Mouse (Mus musculus): Measurements from ENCODE around the gene Erbb3. TPM values are rescaled to one million over a fixed set of nuclear protein-coding genes. Genes with fewer than 3 reads are reported as not detected.
A peak's percentile ranks its signal among the peaks of the same experiment; 100 is the strongest.

The Erbb3 gene
- polyA plus RNA-seq, 1 experiment from 2014 or later: 11.8 TPM

DNA sequence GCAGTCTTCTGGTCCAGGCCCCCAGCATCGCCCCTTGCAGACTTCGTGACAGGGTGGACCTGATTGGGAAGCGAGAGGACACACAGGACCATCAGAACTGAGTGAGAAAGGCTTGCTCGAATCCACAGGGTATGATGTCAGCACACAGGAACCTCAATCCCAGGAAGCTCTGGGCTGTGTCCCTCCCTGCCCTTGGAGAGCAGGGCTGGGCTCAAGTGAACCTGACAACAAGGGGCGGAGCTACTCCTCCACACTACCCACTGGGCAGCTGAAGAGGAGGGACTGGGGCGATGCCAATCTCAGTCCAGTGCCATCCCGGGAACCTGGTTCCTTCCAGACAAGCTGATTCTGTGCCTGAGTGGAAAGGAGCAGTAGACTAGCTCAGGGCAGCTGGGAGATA, 5.8 kb downstream of the Erbb3 start:
- H3K4me1 ChIP-seq (ENCODE audit: control insufficient read depth, insufficient read depth, low read length): no peaks in the 10 kb centered on the region; the same call in 1 of the 2 replicates
- ATAC-seq (ENCODE audit: low FRiP score, low TSS enrichment): peak; percentile 58
- 30% methylated on average over 7 of the region's 7 CpGs for WGBS
- H3K27me3 ChIP-seq (ENCODE audit: control insufficient read depth, insufficient read depth, low read length): peaks cover 10% of the 10 kb centered on the region
- no peak overlapping the region for H3K27ac ChIP-seq (ENCODE audit: low read depth, low read length)
- 0 out of 2 replicates have a peak overlapping the region, but pooled peaks have one; percentile 6 for H3K4me2 ChIP-seq (replicated peaks; ENCODE audit: low read depth, low read length)
- H3K36me3 ChIP-seq (ENCODE audit: control insufficient read depth, insufficient read depth, low read length): no peaks in the 10 kb centered on the region
- no peak overlapping the region for H3K4me3 ChIP-seq (ENCODE audit: low read length)
- no peak overlapping the region for H3K9ac ChIP-seq (ENCODE audit: low read depth, low read length)
- no peaks in the 10 kb centered on the region for H3K9me3 ChIP-seq (ENCODE audit: control insufficient read depth, low read length)

DNA sequence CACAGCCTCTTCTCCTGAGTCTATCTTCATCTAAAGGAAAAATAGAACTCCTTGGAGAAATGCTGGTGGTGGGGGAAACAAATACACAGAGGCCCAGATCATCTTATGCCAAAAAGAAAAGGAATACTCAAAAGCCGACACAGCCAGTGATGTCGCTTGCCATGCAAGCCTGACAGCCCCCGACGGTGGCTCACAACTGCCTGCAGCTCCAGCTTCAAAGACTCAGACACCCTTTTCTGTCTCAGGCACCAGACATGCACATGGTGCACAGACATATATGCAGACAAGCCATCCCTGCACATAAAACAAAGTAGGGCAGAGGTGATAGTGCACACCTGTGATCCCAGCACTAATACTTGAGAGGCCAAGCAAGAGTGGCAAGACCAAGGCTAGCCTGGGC, 9.7 kb downstream of the Erbb3 start:
- no peak for ATAC-seq (ENCODE audit: low FRiP score, low TSS enrichment)
- H3K4me2 ChIP-seq (replicated peaks; ENCODE audit: low read depth, low read length): no peak overlapping the region
- H3K9me3 ChIP-seq (ENCODE audit: control insufficient read depth, low read length): no peaks in the 10 kb centered on the region
- H3K4me3 ChIP-seq (ENCODE audit: low read length): no peak overlapping the region
- H3K27ac ChIP-seq (ENCODE audit: low read depth, low read length): no peak overlapping the region
- WGBS: 77% methylated on average over 4 of the region's 4 CpGs
- H3K4me1 ChIP-seq (ENCODE audit: control insufficient read depth, insufficient read depth, low read length): no peaks in the 10 kb centered on the region; the same call in 1 of the 2 replicates
- H3K27me3 ChIP-seq (ENCODE audit: control insufficient read depth, insufficient read depth, low read length): no peaks in the 10 kb centered on the region
- no peaks in the 10 kb centered on the region for H3K36me3 ChIP-seq (ENCODE audit: control insufficient read depth, insufficient read depth, low read length)
- H3K9ac ChIP-seq (ENCODE audit: low read depth, low read length): no peak overlapping the region

DNA sequence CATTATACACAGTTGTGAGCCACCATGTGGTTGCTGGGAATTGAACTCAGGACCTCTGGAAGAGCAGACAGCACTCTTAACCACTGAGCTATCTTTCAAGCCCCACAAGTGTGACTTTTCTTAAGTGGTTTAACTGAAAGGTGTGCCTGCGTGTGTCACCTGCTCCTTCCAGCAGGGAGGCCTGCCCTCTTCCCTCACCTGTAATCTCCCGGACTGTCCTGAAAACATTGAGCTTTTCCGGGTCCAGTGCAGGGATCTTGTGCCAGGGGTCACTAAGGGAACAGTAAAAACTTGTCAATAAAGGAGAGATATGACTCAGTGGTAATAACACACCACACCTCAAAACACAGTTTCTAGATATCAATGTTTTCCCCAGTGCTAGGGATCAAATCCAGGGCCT, 10.2 kb downstream of the Erbb3 start:
- Histone ChIP-seq H3K4me2 (replicated peaks; ENCODE audit: low read depth, low read length) (no peak overlapping the region), H3K9ac (ENCODE audit: low read depth, low read length) (no peak overlapping the region), H3K27ac (ENCODE audit: low read depth, low read length) (no peak overlapping the region), H3K4me3 (ENCODE audit: low read length) (no peak overlapping the region), H3K4me1 (ENCODE audit: control insufficient read depth, insufficient read depth, low read length) (no peaks in the 10 kb centered on the region; the same call in 1 of the 2 replicates), H3K36me3 (ENCODE audit: control insufficient read depth, insufficient read depth, low read length) (no peaks in the 10 kb centered on the region), H3K9me3 (ENCODE audit: control insufficient read depth, low read length) (no peaks in the 10 kb centered on the region), H3K27me3 (ENCODE audit: control insufficient read depth, insufficient read depth, low read length) (no peaks in the 10 kb centered on the region)
- no peak for ATAC-seq (ENCODE audit: low FRiP score, low TSS enrichment)
- WGBS: 74% methylated on average over 3 of the region's 3 CpGs

DNA sequence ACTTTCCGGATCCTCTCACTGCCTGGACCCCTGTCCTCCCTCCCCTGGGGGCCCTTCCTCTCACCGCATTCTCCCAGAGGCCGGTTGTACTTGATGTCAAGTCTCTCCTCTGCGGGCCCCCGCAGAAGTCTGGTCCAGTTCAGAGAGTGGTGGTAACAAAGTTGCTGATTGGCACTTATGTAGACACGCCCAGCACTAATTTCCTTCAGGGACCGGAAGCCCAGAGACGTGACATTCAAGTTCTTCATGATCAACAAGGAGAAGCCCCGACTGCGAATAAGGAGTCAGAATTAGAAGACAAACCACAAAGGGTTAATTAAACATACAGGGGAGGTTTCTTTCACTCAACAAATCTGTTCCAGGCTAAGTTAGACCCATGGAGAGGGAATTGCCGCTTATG, 11.1 kb downstream of the Erbb3 start:
- no peak overlapping the region for H3K9ac ChIP-seq (ENCODE audit: low read depth, low read length)
- H3K4me3 ChIP-seq (ENCODE audit: low read length): no peak overlapping the region
- no peaks in the 10 kb centered on the region for H3K36me3 ChIP-seq (ENCODE audit: control insufficient read depth, insufficient read depth, low read length)
- no peak for ATAC-seq (ENCODE audit: low FRiP score, low TSS enrichment)
- H3K4me2 ChIP-seq (replicated peaks; ENCODE audit: low read depth, low read length): no peak overlapping the region
- no peaks in the 10 kb centered on the region for H3K9me3 ChIP-seq (ENCODE audit: control insufficient read depth, low read length)
- H3K27ac ChIP-seq (ENCODE audit: low read depth, low read length): no peak overlapping the region
- 72% methylated on average over 11 of the region's 11 CpGs for WGBS
- no peaks in the 10 kb centered on the region for H3K27me3 ChIP-seq (ENCODE audit: control insufficient read depth, insufficient read depth, low read length)
- H3K4me1 ChIP-seq (ENCODE audit: control insufficient read depth, insufficient read depth, low read length): no peaks in the 10 kb centered on the region

DNA sequence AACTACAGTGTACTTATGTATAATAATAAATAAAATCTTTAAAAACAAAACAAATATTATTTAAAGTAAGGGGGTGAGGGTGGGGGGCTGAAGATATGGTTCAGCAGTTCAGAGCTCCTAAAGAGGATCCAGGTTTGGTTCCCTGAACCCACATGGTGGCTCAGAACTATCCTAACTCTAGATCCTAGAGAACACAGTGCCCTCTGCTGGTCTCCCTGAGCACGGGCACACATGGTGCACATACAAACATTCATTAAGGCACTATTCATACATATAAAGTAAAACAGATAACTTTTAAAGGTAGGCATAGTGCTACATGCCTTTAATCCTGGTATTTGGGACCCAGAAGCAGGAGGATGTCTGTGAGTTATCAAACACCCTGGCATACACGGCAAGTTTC, 14.4 kb downstream of the Erbb3 start:
- WGBS: 94% methylated on average over 2 of the region's 2 CpGs
- Histone ChIP-seq H3K9ac (ENCODE audit: low read depth, low read length) (no peak overlapping the region), H3K4me2 (replicated peaks; ENCODE audit: low read depth, low read length) (no peak overlapping the region), H3K4me3 (ENCODE audit: low read length) (no peak overlapping the region), H3K4me1 (ENCODE audit: control insufficient read depth, insufficient read depth, low read length) (no peaks in the 10 kb centered on the region), H3K27me3 (ENCODE audit: control insufficient read depth, insufficient read depth, low read length) (no peaks in the 10 kb centered on the region), H3K36me3 (ENCODE audit: control insufficient read depth, insufficient read depth, low read length) (peaks cover under 1% of the 10 kb centered on the region; the same call in 1 of the 2 replicates), H3K9me3 (ENCODE audit: control insufficient read depth, low read length) (no peaks in the 10 kb centered on the region), H3K27ac (ENCODE audit: low read depth, low read length) (no peak overlapping the region)
- no peak for ATAC-seq (ENCODE audit: low FRiP score, low TSS enrichment)

DNA sequence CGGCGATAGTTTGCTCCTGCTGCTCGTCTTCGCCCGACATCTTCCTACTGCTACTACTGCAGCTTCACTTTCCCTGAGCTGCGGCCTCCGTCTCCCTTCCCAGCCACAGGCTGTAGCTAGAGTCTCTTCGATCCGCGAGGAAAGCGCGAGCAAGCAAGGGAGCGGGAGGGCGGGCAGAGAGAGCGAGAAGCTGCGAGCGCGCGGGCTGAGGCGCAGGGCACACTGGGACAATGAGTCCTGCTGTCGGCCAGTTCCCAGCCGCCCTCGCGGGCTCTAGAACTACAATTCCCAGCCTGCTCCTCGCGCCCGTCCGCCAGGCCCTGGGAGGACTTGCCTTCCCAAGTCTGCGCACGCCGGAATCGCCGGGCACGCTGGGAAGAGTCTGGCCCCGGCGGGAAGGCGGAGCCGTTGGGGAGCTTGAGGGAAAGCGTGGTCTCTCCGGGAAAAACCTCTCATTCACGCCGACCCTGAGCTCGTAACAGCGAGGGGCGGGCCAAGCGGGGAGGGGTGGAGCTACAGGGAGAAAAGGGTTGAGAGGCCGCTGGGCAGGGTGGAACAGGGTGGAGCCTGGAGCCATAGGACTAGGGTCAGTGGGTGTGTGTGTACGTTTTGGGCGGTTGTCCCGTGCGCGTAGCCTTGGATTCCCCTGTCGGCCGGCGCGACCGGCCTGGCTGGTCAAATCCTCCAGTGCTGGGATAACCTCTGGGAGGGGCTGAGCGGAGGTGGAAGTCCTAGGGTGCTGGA, 23.5 kb downstream of the Erbb3 start, which contains the start of gene Pa2g4:
Gene Pa2g4 (minus strand): TSS at position 200 of the 744 bp plus-strand sequence.
- no peaks in the 10 kb centered on the region for H3K27me3 ChIP-seq (ENCODE audit: control insufficient read depth, insufficient read depth, low read length)
- H3K27ac ChIP-seq (ENCODE audit: low read depth, low read length): peak within 1 kb of the TSS; percentile 92
- peaks cover 27% of the 10 kb centered on the region for H3K36me3 ChIP-seq (ENCODE audit: control insufficient read depth, insufficient read depth, low read length)
- H3K9ac ChIP-seq (ENCODE audit: low read depth, low read length): peak within 1 kb of the TSS; percentile 92
- 0 out of 2 replicates have a peak, but pooled peaks cover 11% of the 10 kb centered on the region for H3K4me1 ChIP-seq (ENCODE audit: control insufficient read depth, insufficient read depth, low read length)
- peak within 1 kb of the TSS; percentile 74 for H3K4me3 ChIP-seq (ENCODE audit: low read length)
- ATAC-seq (ENCODE audit: low FRiP score, low TSS enrichment): peak; percentile 98
- no peaks in the 10 kb centered on the region for H3K9me3 ChIP-seq (ENCODE audit: control insufficient read depth, low read length)
- peak within 1 kb of the TSS; percentile 64 for H3K4me2 ChIP-seq (replicated peaks; ENCODE audit: low read depth, low read length)
- under 1% methylated on average over 58 of the region's 58 CpGs for WGBS

DNA sequence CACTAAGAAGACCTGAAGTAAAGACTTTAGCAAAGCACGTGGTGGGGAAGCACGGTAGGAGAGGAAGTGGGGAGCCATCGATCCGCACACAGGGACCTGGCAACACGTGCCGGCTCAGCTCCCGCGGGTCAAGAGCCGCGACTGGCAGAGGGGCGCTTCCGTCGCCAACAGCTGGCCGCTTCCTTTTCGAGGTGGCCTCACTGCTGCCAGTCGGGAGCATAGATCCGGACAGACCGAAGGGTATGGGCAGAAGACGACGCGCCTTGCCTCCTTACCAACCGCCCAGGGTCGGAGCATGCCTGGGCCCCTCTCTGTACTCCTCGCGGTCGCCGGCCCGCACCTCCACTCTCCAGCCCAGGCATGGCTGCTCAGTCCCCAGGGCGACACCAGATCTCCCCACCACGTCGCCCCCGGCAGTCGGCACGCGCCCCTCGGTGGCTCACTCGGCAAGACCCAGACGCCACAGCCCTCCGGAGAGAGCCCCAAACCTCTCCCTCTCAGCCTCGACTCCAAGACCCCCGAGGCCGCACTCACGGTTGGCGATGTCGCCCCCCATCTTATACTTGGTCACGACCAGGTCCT, 24.2 kb downstream of the Erbb3 start:
- 1% methylated on average over 45 of the region's 46 CpGs for WGBS
- Histone ChIP-seq H3K4me2 (replicated peaks; ENCODE audit: low read depth, low read length) (peak overlapping the region; percentile 64), H3K4me3 (ENCODE audit: low read length) (peak overlapping the region; percentile 74), H3K36me3 (ENCODE audit: control insufficient read depth, insufficient read depth, low read length) (peaks cover 33% of the 10 kb centered on the region), H3K27me3 (ENCODE audit: control insufficient read depth, insufficient read depth, low read length) (no peaks in the 10 kb centered on the region), H3K9ac (ENCODE audit: low read depth, low read length) (peak overlapping the region; percentile 92), H3K4me1 (ENCODE audit: control insufficient read depth, insufficient read depth, low read length) (0 out of 2 replicates have a peak, but pooled peaks cover 11% of the 10 kb centered on the region), H3K27ac (ENCODE audit: low read depth, low read length) (peak overlapping the region; percentile 86), H3K9me3 (ENCODE audit: control insufficient read depth, low read length) (no peaks in the 10 kb centered on the region)
- peak; percentile 47 for ATAC-seq (ENCODE audit: low FRiP score, low TSS enrichment)

DNA sequence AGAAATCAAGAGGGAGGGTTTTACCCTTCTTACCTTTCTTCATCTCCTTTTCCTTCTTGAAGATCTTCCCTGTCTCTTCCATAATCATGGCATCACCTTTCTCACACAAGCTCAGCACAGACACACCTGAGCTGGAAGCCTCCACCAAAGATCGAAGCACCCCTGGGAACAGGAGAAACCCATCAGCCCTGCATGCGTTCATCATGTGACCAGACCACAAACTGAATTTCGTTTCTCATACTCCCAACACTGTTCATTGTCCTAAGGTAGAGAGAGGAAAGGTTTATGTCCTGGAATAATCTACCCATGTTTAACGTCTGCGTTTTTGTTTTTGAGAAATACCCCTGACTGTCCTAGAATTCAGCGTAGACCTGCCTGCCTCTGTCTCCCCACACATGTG, 25.9 kb downstream of the Erbb3 start:
- no peak overlapping the region; the same call in 1 of the 2 replicates for H3K4me3 ChIP-seq (ENCODE audit: low read length)
- no peaks in the 10 kb centered on the region for H3K27me3 ChIP-seq (ENCODE audit: control insufficient read depth, insufficient read depth, low read length)
- 86% methylated on average over 6 of the region's 6 CpGs for WGBS
- H3K27ac ChIP-seq (ENCODE audit: low read depth, low read length): no peak overlapping the region
- H3K4me1 ChIP-seq (ENCODE audit: control insufficient read depth, insufficient read depth, low read length): 0 out of 2 replicates have a peak, but pooled peaks cover 11% of the 10 kb centered on the region
- H3K4me2 ChIP-seq (replicated peaks; ENCODE audit: low read depth, low read length): peak overlapping the region; percentile 64; the same call in 1 of the 2 replicates
- no peak for ATAC-seq (ENCODE audit: low FRiP score, low TSS enrichment)
- peaks cover 49% of the 10 kb centered on the region for H3K36me3 ChIP-seq (ENCODE audit: control insufficient read depth, insufficient read depth, low read length)
- H3K9ac ChIP-seq (ENCODE audit: low read depth, low read length): no peak overlapping the region; the same call in 1 of the 2 replicates
- no peaks in the 10 kb centered on the region for H3K9me3 ChIP-seq (ENCODE audit: control insufficient read depth, low read length)

DNA sequence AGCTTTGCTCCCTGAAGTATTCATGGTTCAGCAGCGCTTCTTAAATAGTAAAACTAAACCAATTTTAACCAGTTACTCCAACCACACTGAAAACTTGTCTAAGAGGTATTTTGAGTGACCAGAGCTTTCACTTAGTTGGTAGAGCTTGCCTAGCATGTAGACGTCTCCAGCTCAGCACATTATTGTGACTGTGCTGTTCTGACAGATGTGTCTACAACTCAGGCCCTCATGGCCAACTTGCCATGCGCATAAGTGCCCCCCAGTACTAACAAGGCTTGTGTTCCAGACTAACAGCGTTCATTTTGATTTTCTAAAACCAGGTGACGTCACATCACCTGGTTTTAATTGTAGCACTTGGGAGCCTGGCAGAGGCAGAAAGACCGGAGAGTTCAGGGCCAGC, 32.5 kb downstream of the Erbb3 start:
- WGBS: 89% methylated on average over 6 of the region's 6 CpGs
- no peak overlapping the region for H3K4me3 ChIP-seq (ENCODE audit: low read length)
- H3K27me3 ChIP-seq (ENCODE audit: control insufficient read depth, insufficient read depth, low read length): no peaks in the 10 kb centered on the region
- H3K36me3 ChIP-seq (ENCODE audit: control insufficient read depth, insufficient read depth, low read length): peaks cover 51% of the 10 kb centered on the region
- no peaks in the 10 kb centered on the region for H3K9me3 ChIP-seq (ENCODE audit: control insufficient read depth, low read length)
- no peak overlapping the region for H3K9ac ChIP-seq (ENCODE audit: low read depth, low read length)
- ATAC-seq (ENCODE audit: low FRiP score, low TSS enrichment): no peak
- no peaks in the 10 kb centered on the region for H3K4me1 ChIP-seq (ENCODE audit: control insufficient read depth, insufficient read depth, low read length)
- no peak overlapping the region for H3K4me2 ChIP-seq (replicated peaks; ENCODE audit: low read depth, low read length)
- no peak overlapping the region for H3K27ac ChIP-seq (ENCODE audit: low read depth, low read length)

All from kidney, embryonic 14.5 days (tissue).